Mouse (Mus musculus): ENCODE measurements around the gene Hcrtr2. TPM values are rescaled to one million over a fixed set of nuclear protein-coding genes. Genes with fewer than 3 reads are reported as not detected.

Hcrtr2 gene
- polyA plus RNA-seq (2012; ENCODE audit: insufficient read depth, insufficient read length, missing spikeins) = not detected in 2 replicates

- H3K4me3 ChIP-seq (ENCODE audit: insufficient read depth, low read depth, low read length) = no peak within 1 kb of the TSS
- H3K4me1 ChIP-seq (ENCODE audit: control insufficient read depth, insufficient read depth, insufficient read length, low read length) = no peaks in the 10 kb centered on the region
- H3K27ac ChIP-seq (replicated peaks; ENCODE audit: low read depth, low read length) = no peak within 1 kb of the TSS
Measured at GRCm38 (mm10) chr9:76323756-76324155, at the start of gene Hcrtr2. Gene Hcrtr2, minus strand, starts transcription at chr9:76323856.

DNA sequence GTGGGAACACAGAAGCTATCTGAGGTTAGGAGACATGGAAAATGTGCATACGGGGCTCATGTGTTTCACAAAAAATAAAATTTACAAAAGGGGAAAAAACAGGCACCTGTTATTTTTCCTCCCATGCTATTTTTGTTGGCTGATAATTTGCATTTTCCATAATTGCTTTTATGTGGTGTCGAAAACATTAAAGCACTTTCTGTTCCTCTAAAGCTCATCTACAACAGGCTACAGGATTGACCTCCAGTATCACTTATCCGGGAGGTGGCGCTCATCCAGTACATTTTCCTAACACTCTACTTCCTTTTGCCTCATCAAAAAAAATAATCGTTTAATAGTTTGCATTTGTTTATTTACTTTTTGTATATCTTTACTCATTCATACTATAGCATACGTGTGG is 41.2 kb upstream of the Hcrtr2 start:
- Histone ChIP-seq H3K4me3 (ENCODE audit: insufficient read depth, low read depth, low read length) (no peak overlapping the region), H3K27ac (replicated peaks; ENCODE audit: low read depth, low read length) (no peak overlapping the region), H3K4me1 (ENCODE audit: control insufficient read depth, insufficient read depth, insufficient read length, low read length) (no peaks in the 10 kb centered on the region)

- no peak overlapping the region for H3K4me3 ChIP-seq (ENCODE audit: insufficient read depth, low read depth, low read length)
- no peak overlapping the region for H3K27ac ChIP-seq (replicated peaks; ENCODE audit: low read depth, low read length)
- H3K4me1 ChIP-seq (ENCODE audit: control insufficient read depth, insufficient read depth, insufficient read length, low read length) = no peaks in the 10 kb centered on the region
Measured at GRCm38 (mm10) chr9:76360374-76360773, 36.7 kb upstream of the Hcrtr2 start.

DNA sequence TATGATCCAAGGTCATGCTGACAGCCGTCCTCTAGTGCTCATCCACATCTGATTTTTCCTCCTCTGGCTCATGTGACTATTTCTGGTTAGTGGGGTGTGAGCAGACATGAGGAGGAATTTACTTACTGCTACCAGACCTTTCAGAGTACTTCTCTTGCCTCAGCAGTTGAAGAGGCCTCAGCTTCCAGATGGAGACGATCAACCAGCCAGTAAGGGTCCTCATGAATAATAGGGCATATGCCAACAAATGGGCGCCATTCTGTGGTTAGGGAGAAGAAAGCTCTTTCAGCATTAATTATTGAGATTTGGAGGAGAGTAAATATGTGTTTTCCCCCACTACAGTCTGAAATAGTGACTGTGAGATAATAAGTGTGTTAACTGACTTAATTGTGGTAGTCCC is 28.7 kb upstream of the Hcrtr2 start:
- no peak overlapping the region for H3K4me3 ChIP-seq (ENCODE audit: insufficient read depth, low read depth, low read length)
- no peak overlapping the region for H3K27ac ChIP-seq (replicated peaks; ENCODE audit: low read depth, low read length)
- no peaks in the 10 kb centered on the region for H3K4me1 ChIP-seq (ENCODE audit: control insufficient read depth, insufficient read depth, insufficient read length, low read length)

DNA sequence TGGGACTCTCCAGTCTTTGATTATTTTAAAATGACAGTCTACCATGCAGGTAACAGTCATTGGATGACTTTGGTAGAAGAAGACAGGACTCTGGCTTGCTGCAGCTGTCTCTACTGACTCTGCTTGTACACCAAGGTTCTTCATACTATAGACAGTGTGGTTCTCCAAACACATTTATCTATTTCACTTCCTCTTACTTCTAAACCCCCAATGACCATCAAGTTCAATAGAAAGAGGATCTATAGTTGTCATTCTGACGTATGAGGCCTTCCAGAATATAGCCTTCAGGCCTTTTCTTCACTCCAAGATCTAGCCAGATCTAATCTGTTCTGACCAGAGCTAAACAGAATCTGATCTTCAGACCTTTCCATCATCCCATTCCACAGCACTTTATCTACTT is 23.6 kb upstream of the Hcrtr2 start:
- Histone ChIP-seq H3K27ac (replicated peaks; ENCODE audit: low read depth, low read length) (no peak overlapping the region), H3K4me3 (ENCODE audit: insufficient read depth, low read depth, low read length) (no peak overlapping the region), H3K4me1 (ENCODE audit: control insufficient read depth, insufficient read depth, insufficient read length, low read length) (no peaks in the 10 kb centered on the region)

- no peak overlapping the region for H3K4me3 ChIP-seq (ENCODE audit: insufficient read depth, low read depth, low read length)
- no peaks in the 10 kb centered on the region for H3K4me1 ChIP-seq (ENCODE audit: control insufficient read depth, insufficient read depth, insufficient read length, low read length)
- H3K27ac ChIP-seq (replicated peaks; ENCODE audit: low read depth, low read length) = no peak overlapping the region
Measured at GRCm38 (mm10) chr9:76331081-76331480, 7.4 kb upstream of the Hcrtr2 start.

DNA sequence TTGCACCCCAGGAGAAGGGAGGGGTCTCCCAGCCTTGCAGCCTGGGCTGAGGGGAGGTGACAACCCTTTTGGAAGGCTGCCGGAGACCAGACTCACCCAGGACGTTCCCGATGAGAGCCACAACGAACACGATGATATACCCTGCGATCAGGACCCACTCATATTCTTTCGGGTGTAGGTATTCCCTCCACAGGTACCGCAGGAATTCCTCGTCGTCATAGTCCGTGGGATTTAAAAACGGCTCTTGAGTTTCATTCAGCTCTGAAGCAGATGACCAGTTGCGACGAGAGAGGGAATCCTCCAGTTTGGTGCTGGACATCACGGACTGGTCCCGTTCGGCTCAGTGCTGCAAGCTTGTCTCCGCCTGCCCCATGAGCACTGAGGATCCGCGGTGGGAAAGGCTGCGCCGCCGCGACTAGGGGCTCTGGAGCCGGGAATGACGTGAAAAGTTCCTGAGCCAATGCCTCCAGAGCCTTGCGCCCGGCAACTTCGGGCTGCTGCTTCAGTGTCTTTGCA is 412 bp downstream of the Hcrtr2 start:
- H3K4me1 ChIP-seq (ENCODE audit: control insufficient read depth, insufficient read depth, insufficient read length, low read length) = no peaks in the 10 kb centered on the region
- H3K27ac ChIP-seq (replicated peaks; ENCODE audit: low read depth, low read length) = no peak overlapping the region
- H3K4me3 ChIP-seq (ENCODE audit: insufficient read depth, low read depth, low read length) = no peak overlapping the region

DNA sequence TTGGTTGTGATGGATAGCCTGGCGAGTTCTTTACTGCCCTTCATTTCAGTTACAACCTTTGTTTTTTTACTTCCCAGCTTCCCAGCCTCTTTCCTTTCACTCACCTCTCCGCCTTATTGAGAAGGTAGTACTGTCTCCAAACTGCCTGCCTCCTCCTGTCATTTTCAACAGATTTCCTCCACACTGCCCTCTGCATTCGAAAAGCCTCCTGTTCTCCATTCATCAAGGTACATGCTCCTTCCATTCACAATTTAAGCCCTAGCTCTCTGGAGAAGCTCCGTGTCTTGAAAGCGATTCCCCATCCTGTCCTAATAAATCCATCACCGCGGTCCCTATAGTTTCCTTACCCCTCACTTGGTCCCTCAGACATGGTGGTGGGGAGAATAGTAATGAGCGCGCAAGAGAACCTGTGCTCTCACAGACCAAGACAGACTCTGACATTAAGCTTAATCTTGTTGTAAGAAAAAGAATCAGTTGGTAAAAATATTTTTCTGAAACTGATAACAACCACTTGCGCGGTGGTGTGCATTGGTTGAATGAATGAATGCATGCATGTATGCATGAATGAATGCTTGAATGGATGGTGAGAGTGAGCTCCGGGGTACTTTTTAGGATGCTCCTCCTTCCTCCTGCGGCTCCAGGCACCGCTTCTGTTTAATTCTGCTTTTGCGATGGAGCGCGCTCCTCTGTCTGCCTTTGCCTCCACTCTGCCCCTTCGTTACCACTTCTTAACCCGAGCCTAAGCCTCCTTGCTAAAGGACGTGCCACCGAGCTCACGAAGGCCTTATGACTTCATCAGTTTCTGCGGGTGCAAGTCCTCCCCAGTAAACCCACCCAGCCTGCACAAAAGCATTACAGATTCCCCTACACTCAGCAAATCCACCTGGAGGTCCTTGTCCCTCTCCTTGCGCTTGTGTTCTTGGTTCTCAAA is 1.3 kb downstream of the Hcrtr2 start:
- Histone ChIP-seq H3K27ac (replicated peaks; ENCODE audit: low read depth, low read length) (no peak overlapping the region), H3K4me3 (ENCODE audit: insufficient read depth, low read depth, low read length) (no peak overlapping the region), H3K4me1 (ENCODE audit: control insufficient read depth, insufficient read depth, insufficient read length, low read length) (no peaks in the 10 kb centered on the region)

DNA sequence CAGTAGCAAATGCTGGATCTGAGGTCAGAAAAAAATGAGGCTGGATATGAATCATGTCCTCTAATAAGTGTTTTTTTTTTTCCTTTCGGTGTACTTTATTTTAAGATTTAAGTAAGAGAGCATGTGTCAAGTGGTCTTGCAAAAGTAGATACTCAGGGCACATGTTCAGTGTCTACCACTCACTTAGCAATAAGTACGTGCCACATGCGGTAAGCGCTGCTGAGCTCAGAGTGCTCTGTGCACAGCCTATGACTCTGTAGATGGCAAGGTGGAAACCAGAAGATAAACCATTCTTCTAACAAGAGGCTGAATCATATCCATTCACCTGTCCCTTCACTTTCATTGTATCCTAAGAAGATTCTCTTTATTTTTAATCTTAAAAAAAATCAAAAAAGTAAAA is 2.1 kb downstream of the Hcrtr2 start:
- H3K4me3 ChIP-seq (ENCODE audit: insufficient read depth, low read depth, low read length) = no peak overlapping the region
- no peaks in the 10 kb centered on the region for H3K4me1 ChIP-seq (ENCODE audit: control insufficient read depth, insufficient read depth, insufficient read length, low read length)
- H3K27ac ChIP-seq (replicated peaks; ENCODE audit: low read depth, low read length) = no peak overlapping the region

GRCm38 (mm10) chr9:76320755-76321154 is 2.9 kb downstream of the Hcrtr2 start:
- no peak overlapping the region for H3K27ac ChIP-seq (replicated peaks; ENCODE audit: low read depth, low read length)
- H3K4me1 ChIP-seq (ENCODE audit: control insufficient read depth, insufficient read depth, insufficient read length, low read length) = no peaks in the 10 kb centered on the region
- H3K4me3 ChIP-seq (ENCODE audit: insufficient read depth, low read depth, low read length) = no peak overlapping the region

GRCm38 (mm10) chr9:76318302-76318701 is 5.4 kb downstream of the Hcrtr2 start:
- Histone ChIP-seq H3K27ac (replicated peaks; ENCODE audit: low read depth, low read length) (no peak overlapping the region), H3K4me3 (ENCODE audit: insufficient read depth, low read depth, low read length) (no peak overlapping the region), H3K4me1 (ENCODE audit: control insufficient read depth, insufficient read depth, insufficient read length, low read length) (no peaks in the 10 kb centered on the region)

DNA sequence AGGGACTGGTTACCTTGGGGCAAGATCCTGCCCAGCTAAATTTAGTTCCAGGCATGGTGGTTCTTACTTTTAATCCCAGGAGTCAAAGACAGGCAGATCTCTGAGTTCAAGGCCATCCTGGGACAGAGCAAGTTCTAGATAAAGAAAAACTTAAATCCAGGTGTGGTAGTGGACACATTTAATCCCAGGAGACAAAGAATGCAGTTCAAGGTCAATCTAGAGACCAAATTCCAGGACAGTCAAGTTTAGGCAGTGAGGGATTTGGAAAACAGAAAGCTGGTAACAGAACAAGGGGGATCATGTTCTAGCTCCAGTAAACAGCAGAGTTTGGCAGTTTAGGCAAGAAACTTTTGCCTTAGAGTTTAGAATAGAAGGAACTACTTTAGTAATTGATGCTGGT is 8.6 kb downstream of the Hcrtr2 start:
- Histone ChIP-seq H3K4me1 (ENCODE audit: control insufficient read depth, insufficient read depth, insufficient read length, low read length) (no peaks in the 10 kb centered on the region), H3K27ac (replicated peaks; ENCODE audit: low read depth, low read length) (no peak overlapping the region), H3K4me3 (ENCODE audit: insufficient read depth, low read depth, low read length) (no peak overlapping the region)

- Histone ChIP-seq H3K4me1 (ENCODE audit: control insufficient read depth, insufficient read depth, insufficient read length, low read length) (no peaks in the 10 kb centered on the region), H3K4me3 (ENCODE audit: insufficient read depth, low read depth, low read length) (no peak overlapping the region), H3K27ac (replicated peaks; ENCODE audit: low read depth, low read length) (no peak overlapping the region)
Measured at GRCm38 (mm10) chr9:76313921-76314320, 9.7 kb downstream of the Hcrtr2 start.

- Histone ChIP-seq H3K4me3 (ENCODE audit: insufficient read depth, low read depth, low read length) (no peak overlapping the region), H3K27ac (replicated peaks; ENCODE audit: low read depth, low read length) (no peak overlapping the region), H3K4me1 (ENCODE audit: control insufficient read depth, insufficient read depth, insufficient read length, low read length) (no peaks in the 10 kb centered on the region)
Measured at GRCm38 (mm10) chr9:76312221-76312620, 11.4 kb downstream of the Hcrtr2 start.

DNA sequence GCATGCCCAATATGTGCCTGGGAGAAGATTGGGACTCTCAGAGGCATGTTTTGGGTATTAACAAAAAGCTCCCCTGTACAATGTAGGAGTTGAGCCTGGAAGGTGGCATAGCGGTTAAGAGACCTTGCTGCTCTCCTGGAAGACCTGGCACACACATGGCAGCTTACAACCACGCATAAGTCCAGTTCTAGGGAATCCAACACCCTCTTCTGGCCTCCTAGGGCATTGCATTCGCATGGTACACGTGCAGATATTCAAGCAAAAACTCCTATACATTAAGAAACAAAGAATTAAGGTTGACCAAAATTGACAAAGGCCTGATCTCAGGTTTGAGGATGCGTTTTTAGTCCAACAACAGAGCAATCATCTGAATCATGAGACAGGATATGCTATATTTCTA is 32.3 kb downstream of the Hcrtr2 start:
- no peak overlapping the region for H3K27ac ChIP-seq (replicated peaks; ENCODE audit: low read depth, low read length)
- no peak overlapping the region for H3K4me3 ChIP-seq (ENCODE audit: insufficient read depth, low read depth, low read length)
- no peaks in the 10 kb centered on the region for H3K4me1 ChIP-seq (ENCODE audit: control insufficient read depth, insufficient read depth, insufficient read length, low read length)

DNA sequence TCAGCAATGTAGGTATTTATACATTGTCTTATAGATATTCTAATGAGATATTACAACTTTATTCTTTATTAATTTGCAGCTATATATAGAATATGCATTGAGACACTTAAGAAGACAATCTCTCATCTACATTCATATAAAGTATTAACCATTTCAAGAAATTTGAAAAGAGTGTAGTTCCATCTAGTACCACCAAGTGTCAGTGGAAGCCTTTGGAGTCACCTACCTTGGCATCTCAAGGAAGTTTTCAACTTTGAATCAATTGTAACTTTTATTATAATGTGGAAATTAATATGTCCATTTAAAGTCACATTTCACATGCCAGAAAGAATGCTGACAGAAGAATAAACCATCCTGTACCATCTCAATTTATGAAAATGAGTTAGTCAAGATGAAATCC is 52.8 kb downstream of the Hcrtr2 start:
- Histone ChIP-seq H3K27ac (replicated peaks; ENCODE audit: low read depth, low read length) (no peak overlapping the region), H3K4me1 (ENCODE audit: control insufficient read depth, insufficient read depth, insufficient read length, low read length) (no peaks in the 10 kb centered on the region), H3K4me3 (ENCODE audit: insufficient read depth, low read depth, low read length) (no peak overlapping the region)

Data from brown adipose tissue, adult 24 weeks (tissue).